Mouse (Mus musculus): ENCODE measurements around the gene Slc4a4. TPM values are rescaled to one million over a fixed set of nuclear protein-coding genes. Genes with fewer than 3 reads are reported as not detected.

Slc4a4 gene
- polyA plus RNA-seq, 2 experiments = 0.50 to 0.57 TPM

DNA sequence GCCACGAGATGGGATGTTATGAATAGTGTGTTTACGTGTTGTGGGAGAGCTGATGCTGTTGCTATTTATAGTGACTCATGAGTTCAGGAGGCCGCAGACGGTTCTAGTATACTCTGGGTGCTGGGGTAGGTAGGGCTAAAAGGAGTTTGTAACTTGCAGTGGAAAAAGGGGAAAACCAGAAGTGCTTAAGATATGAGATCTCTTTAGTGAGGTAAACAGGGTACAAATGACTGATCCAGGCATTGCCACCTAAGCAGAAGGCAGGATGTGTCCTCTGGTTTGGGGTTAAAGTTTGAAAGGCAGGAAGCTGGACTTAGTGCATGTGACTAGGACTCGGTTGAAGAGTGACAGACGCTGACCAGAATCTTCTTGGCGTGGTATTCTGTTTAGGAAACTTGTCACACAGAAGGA is 74.7 kb downstream of the Slc4a4 start:
- TF ChIP-seq CTCF (IDR thresholded peaks at IDR 0.05; ENCODE audit: low read depth) (no peak), EP300 (IDR thresholded peaks at IDR 0.05; ENCODE audit: low read depth) (no peak)
- WGBS (ENCODE audit: insufficient replicate concordance) = 21% methylated on average over 7 of the region's 7 CpGs
- peaks cover 0 to 6% of the 10 kb centered on the region in 2 experiments; a peak in 2 of 4 replicates for H3K4me1 ChIP-seq (replicated peaks; ENCODE audit: control insufficient read depth in 2 of 2, insufficient read depth in 2 of 2, low read length in 1 of 2)
- no peak overlapping the region for H3K4me3 ChIP-seq (ENCODE audit: insufficient read depth in 1 of 2, low read depth in 2 of 2, low read length in 2 of 2)
- H3K9ac ChIP-seq (replicated peaks) = no peak overlapping the region
- H3K9me3 ChIP-seq (ENCODE audit: control insufficient read depth, low read length) = no peaks in the 10 kb centered on the region
- DNase-seq (ENCODE audit: low read depth in 3 of 3, low spot score in 3 of 3) = no peak
- H3K27ac ChIP-seq = no peak overlapping the region
- no peaks in the 10 kb centered on the region for H3K27me3 ChIP-seq (ENCODE audit: control insufficient read depth, insufficient read depth, low read length)
- H3K36me3 ChIP-seq (replicated peaks; ENCODE audit: control insufficient read depth, insufficient read depth, low read depth) = no peaks in the 10 kb centered on the region
- no peak for ATAC-seq (ENCODE audit: insufficient read depth)
- no peak overlapping the region for H3K4me2 ChIP-seq (ENCODE audit: low read depth)

DNA sequence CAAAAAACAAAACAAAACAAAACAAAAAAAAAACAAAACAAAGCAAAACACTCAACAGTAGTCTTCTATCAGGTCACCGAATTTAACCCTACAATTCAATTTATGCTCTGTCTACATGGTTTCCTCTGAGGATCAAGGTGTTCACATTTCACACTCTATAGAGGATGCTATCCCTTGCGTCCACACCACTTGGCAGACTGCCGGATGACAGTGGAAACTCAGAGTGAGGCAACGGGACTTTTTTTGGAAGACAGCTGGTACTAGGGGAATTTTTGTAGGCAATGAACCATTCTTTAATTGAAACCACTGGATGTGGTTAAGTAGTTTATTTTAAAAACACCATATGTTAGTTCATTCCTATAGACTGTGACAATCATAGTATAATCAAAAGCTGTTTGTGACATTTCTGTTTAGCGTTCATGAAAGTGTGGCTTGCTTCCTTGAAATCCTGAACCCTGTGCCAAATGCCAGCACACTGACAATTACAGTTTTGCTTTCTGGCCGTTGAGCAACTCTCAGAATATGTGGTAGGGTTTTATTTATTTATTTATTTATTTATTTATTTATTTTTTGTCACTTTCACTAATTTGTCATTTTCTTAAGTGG is 78.2 kb downstream of the Slc4a4 start:
- Histone ChIP-seq H3K4me2 (ENCODE audit: low read depth) (no peak overlapping the region), H3K9me3 (ENCODE audit: control insufficient read depth, low read length) (no peaks in the 10 kb centered on the region), H3K36me3 (replicated peaks; ENCODE audit: control insufficient read depth, insufficient read depth, low read depth) (no peaks in the 10 kb centered on the region), H3K4me1 (replicated peaks; ENCODE audit: control insufficient read depth in 2 of 2, insufficient read depth in 2 of 2, low read length in 1 of 2) (peaks cover 0 to 6% of the 10 kb centered on the region in 2 experiments; a peak in 2 of 4 replicates), H3K27me3 (ENCODE audit: control insufficient read depth, insufficient read depth, low read length) (no peaks in the 10 kb centered on the region), H3K27ac (no peak overlapping the region), H3K4me3 (ENCODE audit: insufficient read depth in 1 of 2, low read depth in 2 of 2, low read length in 2 of 2) (no peak overlapping the region), H3K9ac (replicated peaks) (no peak overlapping the region)
- DNase-seq (ENCODE audit: low read depth in 3 of 3, low spot score in 3 of 3) (no peak), ATAC-seq (ENCODE audit: insufficient read depth) (no peak)
- TF ChIP-seq CTCF (IDR thresholded peaks at IDR 0.05; ENCODE audit: low read depth) = no peak
- WGBS (ENCODE audit: insufficient replicate concordance) = 69% methylated on average over 6 of the region's 6 CpGs

DNA sequence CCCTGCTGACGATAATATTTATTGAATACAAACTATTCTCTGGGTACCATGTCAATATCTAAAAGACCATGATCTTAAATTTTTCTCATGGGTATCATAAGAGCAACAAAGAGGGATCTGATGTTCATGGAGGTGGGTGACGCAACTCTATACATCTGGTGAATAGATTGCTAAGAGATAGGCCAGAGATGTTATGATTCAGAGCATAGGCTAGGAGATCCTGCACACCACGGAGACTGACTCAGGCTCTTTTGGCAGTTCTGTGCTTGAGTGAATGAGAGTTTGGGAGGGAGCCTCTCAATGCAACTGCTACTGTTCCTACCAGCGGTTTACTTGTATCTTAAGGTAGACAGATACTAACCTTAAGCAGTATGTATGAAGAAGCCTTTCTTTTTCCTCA is 79.9 kb downstream of the Slc4a4 start:
- Histone ChIP-seq H3K27me3 (ENCODE audit: control insufficient read depth, insufficient read depth, low read length) (no peaks in the 10 kb centered on the region), H3K9ac (replicated peaks) (no peak overlapping the region), H3K4me1 (replicated peaks; ENCODE audit: control insufficient read depth in 2 of 2, insufficient read depth in 2 of 2, low read length in 1 of 2) (peaks cover 0 to 2% of the 10 kb centered on the region in 2 experiments; a peak in 2 of 4 replicates), H3K4me2 (ENCODE audit: low read depth) (no peak overlapping the region), H3K36me3 (replicated peaks; ENCODE audit: control insufficient read depth, insufficient read depth, low read depth) (no peaks in the 10 kb centered on the region), H3K9me3 (ENCODE audit: control insufficient read depth, low read length) (no peaks in the 10 kb centered on the region), H3K27ac (no peak overlapping the region), H3K4me3 (ENCODE audit: insufficient read depth in 1 of 2, low read depth in 2 of 2, low read length in 2 of 2) (no peak overlapping the region)
- ATAC-seq (ENCODE audit: insufficient read depth) (no peak), DNase-seq (ENCODE audit: low read depth in 3 of 3, low spot score in 3 of 3) (no peak)
- 64% methylated on average over 4 of the region's 4 CpGs for WGBS (ENCODE audit: insufficient replicate concordance)
- no peak for TF ChIP-seq CTCF (IDR thresholded peaks at IDR 0.05; ENCODE audit: low read depth)
- TF ChIP-seq EP300 (IDR thresholded peaks at IDR 0.05; ENCODE audit: low read depth) = no peak

DNA sequence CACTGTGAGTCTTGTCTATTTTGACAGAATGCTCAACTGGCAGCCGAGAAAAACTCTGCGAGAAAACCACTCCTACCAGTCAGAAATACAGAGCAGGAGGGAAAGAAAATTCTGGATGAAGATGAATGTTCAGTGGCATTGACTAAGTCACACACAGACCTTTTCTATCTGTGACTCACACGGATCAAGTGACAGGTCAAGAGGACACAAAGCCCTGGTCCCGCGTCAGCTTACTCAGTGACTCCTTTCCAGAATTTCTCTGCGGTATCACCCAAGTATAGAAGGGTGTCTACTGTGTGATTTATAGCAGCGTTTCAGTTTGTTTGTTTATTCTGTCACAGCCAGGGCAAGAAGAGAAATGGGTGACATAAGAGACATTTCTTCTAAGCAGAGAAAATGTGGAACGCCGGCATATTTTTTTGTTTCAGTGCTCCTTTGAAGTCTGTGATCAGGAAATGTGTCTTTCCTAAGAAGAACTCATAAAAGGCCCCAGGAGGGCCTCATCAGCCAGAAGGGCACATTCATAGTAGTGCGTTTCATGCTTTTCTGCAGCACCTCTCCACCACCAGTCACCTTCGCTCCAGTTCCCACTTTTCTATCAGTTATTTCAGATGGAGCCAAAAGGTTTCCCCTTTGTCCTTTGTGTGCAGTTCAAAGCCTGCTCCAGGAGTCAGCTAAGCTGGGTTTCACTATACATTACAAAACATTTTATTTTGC is 82.5 kb downstream of the Slc4a4 start:
- Histone ChIP-seq H3K27me3 (ENCODE audit: control insufficient read depth, insufficient read depth, low read length) (no peaks in the 10 kb centered on the region), H3K4me1 (replicated peaks; ENCODE audit: control insufficient read depth in 2 of 2, insufficient read depth in 2 of 2, low read length in 1 of 2) (peaks cover 0 to 5% of the 10 kb centered on the region in 2 experiments; a peak in 2 of 4 replicates), H3K36me3 (replicated peaks; ENCODE audit: control insufficient read depth, insufficient read depth, low read depth) (no peaks in the 10 kb centered on the region), H3K9me3 (ENCODE audit: control insufficient read depth, low read length) (no peaks in the 10 kb centered on the region), H3K27ac (no peak overlapping the region), H3K4me2 (ENCODE audit: low read depth) (no peak overlapping the region), H3K4me3 (ENCODE audit: insufficient read depth in 1 of 2, low read depth in 2 of 2, low read length in 2 of 2) (no peak overlapping the region), H3K9ac (replicated peaks) (no peak overlapping the region)
- TF ChIP-seq EP300 (IDR thresholded peaks at IDR 0.05; ENCODE audit: low read depth) (no peak), CTCF (IDR thresholded peaks at IDR 0.05; ENCODE audit: low read depth) (no peak)
- ATAC-seq (ENCODE audit: insufficient read depth) (no peak), DNase-seq (ENCODE audit: low read depth in 3 of 3, low spot score in 3 of 3) (no peak)
- 46% methylated on average over 11 of the region's 11 CpGs for WGBS (ENCODE audit: insufficient replicate concordance)

DNA sequence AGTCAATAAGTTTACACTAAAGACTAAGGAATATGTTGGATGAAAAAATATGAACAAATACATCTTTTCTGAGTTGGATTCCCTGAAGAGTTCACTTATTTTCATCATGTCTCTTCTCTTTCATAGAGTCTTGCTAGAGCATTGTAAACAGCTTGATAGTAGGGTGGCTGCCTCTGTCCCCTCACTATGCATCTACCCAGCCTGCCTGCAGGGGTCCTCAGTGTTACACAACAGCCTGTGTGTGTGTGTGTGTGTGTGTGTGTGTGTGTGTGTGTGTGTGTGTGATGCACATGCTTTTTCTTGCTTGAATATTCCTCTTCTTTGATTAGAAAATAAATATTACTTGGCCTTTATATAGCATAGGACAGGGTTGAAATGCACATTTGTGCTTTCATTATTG is 84.9 kb downstream of the Slc4a4 start:
- Histone ChIP-seq H3K27me3 (ENCODE audit: control insufficient read depth, insufficient read depth, low read length) (no peaks in the 10 kb centered on the region), H3K36me3 (replicated peaks; ENCODE audit: control insufficient read depth, insufficient read depth, low read depth) (no peaks in the 10 kb centered on the region), H3K4me3 (ENCODE audit: insufficient read depth in 1 of 2, low read depth in 2 of 2, low read length in 2 of 2) (no peak overlapping the region), H3K9me3 (ENCODE audit: control insufficient read depth, low read length) (no peaks in the 10 kb centered on the region), H3K4me2 (ENCODE audit: low read depth) (no peak overlapping the region), H3K4me1 (replicated peaks; ENCODE audit: control insufficient read depth in 2 of 2, insufficient read depth in 2 of 2, low read length in 1 of 2) (peaks cover 0 to 5% of the 10 kb centered on the region in 2 experiments; a peak in 2 of 4 replicates), H3K9ac (replicated peaks) (no peak overlapping the region), H3K27ac (no peak overlapping the region)
- TF ChIP-seq EP300 (IDR thresholded peaks at IDR 0.05; ENCODE audit: low read depth) = no peak
- TF ChIP-seq CTCF (IDR thresholded peaks at IDR 0.05; ENCODE audit: low read depth) = peak; percentile 41
- no peak for DNase-seq (ENCODE audit: low read depth in 3 of 3, low spot score in 3 of 3)
- no peak for ATAC-seq (ENCODE audit: insufficient read depth)
